Mouse (Mus musculus): Measurements from ENCODE around the gene Gm49321.

- TF ChIP-seq CTCF (IDR thresholded peaks at IDR 0.05; ENCODE audit: extremely low read depth, insufficient read depth, low read length), result no peak
- no peak for TF ChIP-seq POLR2A (IDR thresholded peaks at IDR 0.05; ENCODE audit: extremely low read depth, insufficient read depth, low read length)
Observed at GRCm38 (mm10) chr12:73904133-73904934, 33.1 kb upstream of the Gm49321 start.

Measured in cortical plate, adult 2 months (tissue).